Mouse (Mus musculus) stomach, embryonic 16.5 days (tissue): ENCODE data around the gene Pdia2. TPM values are rescaled to one million over a fixed set of nuclear protein-coding genes. Genes with fewer than 3 reads are reported as not detected.

ENCODE experiments used
- polyA plus RNA-seq: library from polyadenylated mRNA; unstranded; fragments of >200 nt; fragmentation: Nextera tagmentation; extraction: Ambion mirVana; gene quantifications from 2 replicates; pipeline ENCODE4 v1.2.1, GENCODE M21; 2015

Gene Pdia2
- polyA plus RNA-seq, 1 experiment from 2014 or later: 192 TPM

Other genes with a start within 250 kb of the Pdia2 start
- gene A930017K11Rik, start 246.5 kb downstream of the Pdia2 start, polyA plus RNA-seq: 0.11 and 0.31 TPM in 2 replicates
- 21.6 and 23.3 TPM in 2 replicates for gene Capn15, start 213.3 kb downstream of the Pdia2 start, polyA plus RNA-seq
- gene Rab11fip3, start 129.5 kb downstream of the Pdia2 start, polyA plus RNA-seq: 6.0 and 6.9 TPM in 2 replicates
- 47.1 and 56.6 TPM in 2 replicates for gene Decr2, start 108.8 kb downstream of the Pdia2 start, polyA plus RNA-seq
- gene Nme4, start 103.5 kb downstream of the Pdia2 start, polyA plus RNA-seq: 67.7 and 74.7 TPM in 2 replicates
- gene Tmem8, start 85.8 kb downstream of the Pdia2 start, polyA plus RNA-seq: 5.7 and 6.9 TPM in 2 replicates
- gene Mrpl28, start 75.6 kb downstream of the Pdia2 start, polyA plus RNA-seq: 184 and 201 TPM in 2 replicates
- 6.4 and 6.6 TPM in 2 replicates for gene Axin1, start 60.4 kb downstream of the Pdia2 start, polyA plus RNA-seq
- 40.3 and 42.7 TPM in 2 replicates for gene Rgs11, start 3.9 kb upstream of the Pdia2 start, polyA plus RNA-seq
- gene Arhgdig, start 8.7 kb upstream of the Pdia2 start, polyA plus RNA-seq: 24.0 and 25.9 TPM in 2 replicates
- 89.0 and 101 TPM in 2 replicates for gene Fam234a, start 45.2 kb upstream of the Pdia2 start, polyA plus RNA-seq
- gene Luc7l, start 53.8 kb upstream of the Pdia2 start, polyA plus RNA-seq: 80.5 and 84.3 TPM in 2 replicates
- 2.3 and 2.9 TPM in 2 replicates for gene Neurl1b, start 215.7 kb upstream of the Pdia2 start, polyA plus RNA-seq